Mouse (Mus musculus): Measurements from ENCODE around the gene Rars. TPM values are rescaled to one million over a fixed set of nuclear protein-coding genes. Genes with fewer than 3 reads are reported as not detected.
A peak's percentile ranks its signal among the peaks of the same experiment; 100 is the strongest.

Gene Rars
- polyA plus RNA-seq, 1 experiment from 2014 or later = 83.2 TPM

- peak within 1 kb of the TSS; percentile 89 for H3K4me3 ChIP-seq (ENCODE audit: low read depth, low read length)
- H3K4me2 ChIP-seq (ENCODE audit: low read length) = peak within 1 kb of the TSS; percentile 66
- H3K27ac ChIP-seq (ENCODE audit: low read depth, low read length) = peak within 1 kb of the TSS; percentile 94
- under 1% methylated on average over 49 of the region's 50 CpGs for WGBS
- DNase-seq (ENCODE audit: low spot score) (peak; percentile 100), ATAC-seq (peak; percentile 99)
- H3K36me3 ChIP-seq (ENCODE audit: control insufficient read depth, insufficient read depth, low read length) = peaks cover 4% of the 10 kb centered on the region; the same call in 1 of the 2 replicates
- H3K9ac ChIP-seq (ENCODE audit: low read length) = peak within 1 kb of the TSS; percentile 99
- no peaks in the 10 kb centered on the region for H3K27me3 ChIP-seq (replicated peaks; ENCODE audit: control insufficient read depth, insufficient read depth, low read length)
- peaks cover 12% of the 10 kb centered on the region for H3K4me1 ChIP-seq (ENCODE audit: control insufficient read depth, insufficient read depth, low read length)
- no peaks in the 10 kb centered on the region for H3K9me3 ChIP-seq (replicated peaks; ENCODE audit: control insufficient read depth, low read length)
Observed at GRCm38 (mm10) chr11:35769188-35769745, 65.0 kb downstream of the Rars start, which contains the start of gene Pank3. TSS of gene Pank3 (plus strand) at chr11:35769484.

- Histone ChIP-seq H3K4me2 (ENCODE audit: low read length) (no peak overlapping the region), H3K9ac (ENCODE audit: low read length) (no peak overlapping the region), H3K4me3 (ENCODE audit: low read depth, low read length) (no peak overlapping the region), H3K9me3 (replicated peaks; ENCODE audit: control insufficient read depth, low read length) (no peaks in the 10 kb centered on the region), H3K27ac (ENCODE audit: low read depth, low read length) (no peak overlapping the region), H3K4me1 (ENCODE audit: control insufficient read depth, insufficient read depth, low read length) (peaks cover 12% of the 10 kb centered on the region), H3K27me3 (replicated peaks; ENCODE audit: control insufficient read depth, insufficient read depth, low read length) (no peaks in the 10 kb centered on the region), H3K36me3 (ENCODE audit: control insufficient read depth, insufficient read depth, low read length) (no peaks in the 10 kb centered on the region)
- WGBS = 93% methylated on average over 5 of the region's 5 CpGs
- ATAC-seq (no peak), DNase-seq (ENCODE audit: low spot score) (no peak)
Observed at GRCm38 (mm10) chr11:35766845-35767244, 67.5 kb downstream of the Rars start.

- Histone ChIP-seq H3K27me3 (replicated peaks; ENCODE audit: control insufficient read depth, insufficient read depth, low read length) (no peaks in the 10 kb centered on the region), H3K9ac (ENCODE audit: low read length) (no peak overlapping the region), H3K4me1 (ENCODE audit: control insufficient read depth, insufficient read depth, low read length) (no peaks in the 10 kb centered on the region), H3K4me2 (ENCODE audit: low read length) (no peak overlapping the region), H3K27ac (ENCODE audit: low read depth, low read length) (no peak overlapping the region), H3K36me3 (ENCODE audit: control insufficient read depth, insufficient read depth, low read length) (no peaks in the 10 kb centered on the region), H3K9me3 (replicated peaks; ENCODE audit: control insufficient read depth, low read length) (no peaks in the 10 kb centered on the region), H3K4me3 (ENCODE audit: low read depth, low read length) (no peak overlapping the region)
- DNase-seq (ENCODE audit: low spot score) (no peak), ATAC-seq (no peak)
- WGBS = 90% methylated on average over 4 of the region's 4 CpGs
Observed at GRCm38 (mm10) chr11:35760627-35761003, 73.7 kb downstream of the Rars start.

- Histone ChIP-seq H3K9me3 (replicated peaks; ENCODE audit: control insufficient read depth, low read length) (no peaks in the 10 kb centered on the region), H3K4me3 (ENCODE audit: low read depth, low read length) (no peak overlapping the region), H3K9ac (ENCODE audit: low read length) (no peak overlapping the region), H3K36me3 (ENCODE audit: control insufficient read depth, insufficient read depth, low read length) (no peaks in the 10 kb centered on the region), H3K4me1 (ENCODE audit: control insufficient read depth, insufficient read depth, low read length) (no peaks in the 10 kb centered on the region), H3K27ac (ENCODE audit: low read depth, low read length) (no peak overlapping the region), H3K27me3 (replicated peaks; ENCODE audit: control insufficient read depth, insufficient read depth, low read length) (no peaks in the 10 kb centered on the region), H3K4me2 (ENCODE audit: low read length) (no peak overlapping the region)
- ATAC-seq (no peak), DNase-seq (ENCODE audit: low spot score) (no peak)
- WGBS = 91% methylated on average over 7 of the region's 7 CpGs
Observed at GRCm38 (mm10) chr11:35760001-35760626, 74.2 kb downstream of the Rars start.

MicroRNAs encoded within 50 kb of the gene (microRNA counts, 519-probe panel; counts per million panel counts)
- microRNA mmu-miR-103 = 6,030 counts per million, percentile 89 among the panel's probes with 10 or more counts

Small RNAs within 50 kb of the gene (microRNA-seq; reads per million reads assigned to microRNA genes)
- gene Mir103-1 = 9.1 reads per million, percentile 33 among the genes with 10 or more reads in this experiment

Other genes starting within 250 kb of the Rars start
- 25.0 and 31.1 TPM in 2 replicates for gene Pank3, start 65.0 kb downstream of the Rars start, polyA plus RNA-seq (2014; fragmentation: Nextera tagmentation; extraction: Ambion mirVana)
- gene Fbll1, start 35.6 kb downstream of the Rars start, polyA plus RNA-seq (2014; fragmentation: Nextera tagmentation; extraction: Ambion mirVana) = 6.7 and 12.4 TPM in 2 replicates
- 10.4 and 11.1 TPM in 2 replicates for gene Wwc1, start 146.0 kb upstream of the Rars start, polyA plus RNA-seq (2014; fragmentation: Nextera tagmentation; extraction: Ambion mirVana)